Mouse (Mus musculus) right cerebral cortex, adult 18-20 months (tissue): Measurements from ENCODE around the gene Slc17a4.

Experiments used
- DNase-seq: peaks from one replicate; pipeline ENCODE4 v3.0.0; 2022; ENCODE audit warnings: mixed read lengths

The Slc17a4 gene

DNA sequence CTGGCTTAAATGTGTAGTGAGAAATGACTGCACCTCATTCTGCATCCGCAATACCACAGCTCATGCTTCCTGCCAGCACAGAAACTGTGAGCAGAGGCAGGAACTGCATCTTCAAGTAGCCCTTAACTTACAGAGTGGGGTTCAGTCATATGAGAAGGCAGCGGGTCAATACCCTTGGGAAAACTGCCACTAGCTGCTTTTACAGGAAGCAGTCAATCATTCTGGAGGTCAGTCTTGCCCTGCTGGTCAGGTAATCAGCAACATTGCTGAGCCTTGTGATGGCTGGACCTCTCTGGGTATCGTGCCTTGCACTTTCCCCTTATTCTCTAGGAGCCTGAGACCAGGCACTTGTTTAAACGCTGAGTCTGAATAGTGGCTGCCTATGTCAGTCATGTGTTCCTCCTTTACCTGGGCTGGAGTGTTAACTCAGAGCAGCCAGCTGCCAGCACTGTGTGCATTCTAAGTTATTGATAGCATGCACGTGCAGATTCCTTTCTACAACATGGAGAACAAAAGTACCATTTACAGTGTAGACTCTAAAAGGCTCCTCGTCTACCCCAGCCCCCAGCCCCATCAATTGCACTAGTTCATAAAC, 25.7 kb downstream of the Slc17a4 start:
- DNase-seq: no peak

DNA sequence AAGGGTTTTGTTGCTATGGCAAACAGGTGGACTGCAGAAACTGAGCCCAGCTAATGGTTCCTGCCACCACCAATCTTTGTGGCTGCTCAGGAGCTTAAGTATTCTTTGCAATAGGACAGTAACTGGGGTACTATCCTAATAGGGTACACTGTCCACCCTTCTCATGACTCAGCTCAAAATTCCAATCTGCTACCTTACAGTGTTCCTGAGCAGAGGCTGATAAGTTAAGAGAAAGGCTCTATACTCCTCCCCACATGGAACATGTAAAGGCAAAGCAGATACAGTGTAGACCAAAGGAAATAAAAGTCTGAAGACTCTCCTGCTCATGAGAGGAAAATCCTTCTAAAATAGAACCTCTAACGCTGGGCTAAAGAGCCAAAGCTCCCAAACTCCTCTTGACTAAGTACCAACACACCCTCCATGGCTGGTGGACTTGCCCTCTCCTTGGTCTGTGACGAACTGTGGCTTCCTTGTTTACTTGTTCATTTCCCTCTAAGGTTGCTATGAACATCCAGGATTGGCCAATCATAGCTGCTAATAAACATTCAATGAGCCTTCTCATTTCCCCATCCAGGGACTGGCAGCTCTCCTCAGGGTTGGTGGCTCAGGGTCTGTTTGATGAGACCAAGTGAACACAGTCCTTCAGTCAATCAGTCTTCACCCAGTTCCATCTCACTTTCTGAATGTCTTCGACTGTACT, 27.6 kb downstream of the Slc17a4 start:
- no peak for DNase-seq

DNA sequence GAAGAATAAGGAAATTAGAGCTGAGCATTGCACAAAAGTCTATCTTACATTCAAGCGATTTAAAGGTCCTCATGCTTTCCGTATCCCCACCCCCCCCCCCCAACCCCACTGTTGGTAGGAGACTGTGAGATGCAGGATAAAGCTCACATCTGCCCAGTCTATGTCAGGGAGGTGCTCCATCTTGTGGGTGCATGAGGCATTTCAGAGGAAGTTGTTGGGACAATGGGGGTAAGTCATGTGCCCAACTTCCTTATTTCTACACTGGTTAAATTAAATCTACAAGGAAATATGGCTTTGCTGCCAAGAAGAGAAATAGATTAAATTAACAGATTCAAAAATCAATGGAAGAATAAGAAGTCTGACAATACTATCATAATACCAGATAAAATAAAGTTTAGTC, 29.3 kb downstream of the Slc17a4 start:
- DNase-seq: no peak

DNA sequence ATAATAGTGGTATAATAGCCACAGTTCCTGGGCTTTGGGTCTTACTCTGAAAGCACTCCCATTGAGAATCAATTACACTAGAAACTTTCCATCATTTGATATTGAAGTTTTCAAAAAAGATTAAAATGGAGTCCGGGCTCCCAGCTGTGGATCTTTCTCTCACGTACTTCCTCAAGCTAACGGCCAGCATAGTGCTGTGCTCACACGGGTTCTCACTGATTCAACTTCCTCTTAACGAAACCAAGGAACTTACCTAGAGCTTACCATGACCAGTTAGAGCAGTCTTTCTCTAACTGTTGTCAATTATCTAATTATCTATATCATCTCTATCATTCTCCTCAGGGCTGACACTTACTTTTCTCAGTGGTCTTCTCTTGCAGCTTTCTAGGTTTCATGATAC, 35.2 kb downstream of the Slc17a4 start:
- no peak for DNase-seq

DNA sequence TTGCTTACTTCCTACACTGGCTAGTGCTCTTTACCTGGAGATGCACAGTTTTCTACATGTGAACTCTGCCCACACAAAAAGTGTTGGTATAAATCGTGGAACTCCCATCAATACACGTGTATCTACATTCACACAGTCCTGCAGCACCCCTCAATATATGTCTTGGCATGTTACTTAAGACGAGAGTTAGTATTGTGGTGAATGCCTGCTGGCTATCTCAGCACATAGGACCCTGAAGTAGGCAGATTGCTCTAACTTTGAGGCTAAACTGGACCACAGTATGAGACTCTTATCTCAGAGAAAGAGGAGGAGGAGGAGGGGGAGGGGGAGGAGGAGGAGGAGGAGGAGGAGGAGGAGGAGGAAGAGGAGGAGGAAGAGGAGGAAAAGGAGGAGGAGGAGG, 35.7 kb downstream of the Slc17a4 start:
- no peak for DNase-seq

DNA sequence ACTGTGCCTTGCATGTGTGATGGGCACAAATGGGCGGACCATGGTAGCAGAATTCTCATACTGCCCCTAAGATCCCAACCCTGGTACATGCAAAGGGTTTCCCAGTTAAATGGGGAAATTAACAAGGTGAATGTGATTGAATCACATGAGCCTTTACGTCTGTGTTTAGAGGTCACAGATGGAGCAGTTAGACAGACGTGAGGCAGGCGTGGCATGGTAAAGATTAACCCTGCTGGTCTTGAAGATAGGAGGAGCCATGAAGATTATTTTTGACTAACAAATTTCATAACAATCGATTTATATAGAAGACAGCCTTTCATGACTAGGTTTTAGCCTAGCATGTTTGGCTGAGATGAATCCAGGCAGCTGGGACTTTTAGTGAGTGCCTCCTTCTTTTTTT, 41.7 kb downstream of the Slc17a4 start:
- no peak for DNase-seq

DNA sequence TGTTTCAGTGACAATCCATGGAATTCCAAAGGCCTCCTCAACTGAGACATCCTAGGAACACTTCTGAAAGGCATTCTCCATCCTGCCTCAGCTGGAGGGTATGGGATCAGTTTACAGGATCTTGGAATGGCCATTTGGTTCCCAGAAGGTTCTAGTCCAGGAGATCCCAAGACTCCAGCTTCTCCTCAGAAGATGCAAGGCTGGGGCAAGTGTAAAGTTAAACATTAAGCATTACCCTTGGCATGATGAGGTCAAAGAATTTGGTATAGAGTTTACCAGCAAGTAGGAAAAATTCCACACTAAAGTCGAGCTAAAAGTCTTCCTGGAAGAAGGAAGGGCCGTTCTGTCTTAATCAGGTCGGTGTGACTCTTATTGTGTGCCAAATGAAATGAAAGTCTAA, 44.8 kb downstream of the Slc17a4 start:
- DNase-seq: no peak

DNA sequence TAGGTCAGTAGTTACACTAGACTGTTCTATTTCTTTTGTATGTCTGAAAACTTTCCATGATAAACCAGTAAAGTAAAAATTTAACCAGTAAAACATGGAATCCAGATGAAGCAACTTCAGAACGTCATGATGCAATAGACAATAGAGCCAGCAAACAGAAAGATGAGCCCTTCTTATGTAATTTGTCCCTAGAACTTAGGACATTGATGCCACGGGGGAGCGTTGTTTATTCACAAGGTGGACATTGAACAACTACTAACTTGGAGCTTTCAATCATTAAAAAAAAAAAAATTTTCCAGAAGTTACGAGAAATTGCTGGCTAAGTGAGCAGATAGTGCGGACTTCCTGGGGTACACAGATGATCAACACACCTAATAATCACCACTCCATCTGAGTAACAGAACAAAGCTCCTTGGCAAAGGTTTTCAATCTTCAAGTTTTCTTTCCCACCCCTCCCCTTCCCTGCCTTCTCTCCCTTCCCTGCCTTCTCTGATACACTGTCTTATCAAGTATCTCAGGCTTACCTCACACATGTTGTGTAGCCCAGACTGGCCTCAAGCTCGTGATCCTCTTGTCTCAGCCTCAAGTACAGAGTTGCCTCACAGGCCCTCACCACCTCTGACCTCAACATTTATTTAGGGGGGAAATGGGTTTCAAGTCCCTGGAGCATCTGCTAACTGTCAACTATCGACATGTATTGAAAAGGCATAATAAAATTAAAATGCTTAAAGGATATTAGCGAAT, 45.8 kb downstream of the Slc17a4 start:
- no peak for DNase-seq

DNA sequence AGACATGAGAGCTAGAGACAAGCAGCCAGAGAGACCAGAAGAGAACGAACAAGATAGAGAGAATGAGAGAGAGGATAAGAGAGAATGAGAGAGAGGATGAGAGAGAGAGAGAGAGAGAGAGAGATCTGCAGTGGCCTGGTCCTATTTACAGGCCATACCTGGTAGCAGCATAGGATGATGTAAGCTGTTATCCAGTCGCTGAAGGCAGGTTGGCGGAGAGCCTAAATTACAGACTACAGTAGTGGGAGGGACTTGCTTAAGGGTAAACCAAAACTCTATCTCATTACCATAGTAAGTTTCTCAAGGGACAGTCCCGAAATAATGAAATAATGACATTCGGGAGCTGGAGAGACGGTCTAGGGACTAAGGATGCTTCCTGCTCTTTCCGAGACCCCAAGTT, 47.4 kb downstream of the Slc17a4 start, which contains the start of gene Slc17a1:
Gene Slc17a1 (plus strand): TSS at position 346 of the 400 bp plus-strand sequence.
- no peak for DNase-seq

DNA sequence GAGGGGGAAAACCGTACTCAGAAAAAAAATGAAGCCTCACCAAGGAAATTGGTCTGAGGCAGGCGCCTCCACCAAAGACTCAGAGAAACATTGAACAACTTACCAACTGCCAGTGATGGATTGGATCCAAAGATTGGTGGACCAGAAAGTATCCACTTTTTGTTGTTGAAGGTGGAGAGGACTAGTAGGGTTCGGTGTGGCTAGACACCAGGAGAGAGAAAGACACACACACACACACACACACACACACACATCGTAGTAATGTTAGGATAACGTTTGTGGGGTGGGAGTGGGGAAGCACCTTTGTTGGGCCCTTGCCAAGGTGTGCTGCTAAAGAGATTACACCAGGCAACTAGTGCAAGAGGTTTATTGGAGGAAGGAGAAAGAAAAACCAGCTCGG, 47.8 kb downstream of the Slc17a4 start:
- DNase-seq: no peak

DNA sequence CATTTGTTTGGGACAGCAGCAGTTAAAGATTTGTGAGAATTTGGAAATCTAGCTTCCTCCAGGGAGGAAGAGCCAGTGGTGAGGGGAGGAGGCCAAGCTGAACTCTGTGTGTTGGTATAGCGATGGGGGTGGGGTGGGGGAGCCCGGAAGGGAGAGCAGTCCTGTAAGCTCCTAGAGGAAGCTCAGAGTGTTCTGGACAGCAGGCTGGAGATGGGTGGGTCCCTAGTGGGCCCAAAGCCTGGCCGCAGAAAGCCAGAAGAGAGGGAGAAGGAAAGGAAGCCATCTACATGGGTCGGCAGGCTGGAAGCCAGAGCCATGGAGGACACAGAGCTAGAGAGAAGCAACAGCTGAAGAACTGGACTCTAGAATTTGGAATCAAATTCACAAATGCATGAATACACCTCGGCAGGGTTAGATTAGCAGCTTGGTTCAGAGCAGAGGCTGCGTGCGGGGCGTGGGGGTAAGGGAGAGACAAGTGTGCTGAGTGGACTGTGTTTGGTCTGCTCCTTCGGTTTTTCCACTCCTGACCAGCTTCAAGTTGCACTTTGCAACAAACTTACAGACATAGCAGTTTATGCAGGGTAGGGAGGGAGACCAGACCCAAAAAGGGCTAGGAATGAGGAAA, 48.6 kb downstream of the Slc17a4 start:
- no peak for DNase-seq

DNA sequence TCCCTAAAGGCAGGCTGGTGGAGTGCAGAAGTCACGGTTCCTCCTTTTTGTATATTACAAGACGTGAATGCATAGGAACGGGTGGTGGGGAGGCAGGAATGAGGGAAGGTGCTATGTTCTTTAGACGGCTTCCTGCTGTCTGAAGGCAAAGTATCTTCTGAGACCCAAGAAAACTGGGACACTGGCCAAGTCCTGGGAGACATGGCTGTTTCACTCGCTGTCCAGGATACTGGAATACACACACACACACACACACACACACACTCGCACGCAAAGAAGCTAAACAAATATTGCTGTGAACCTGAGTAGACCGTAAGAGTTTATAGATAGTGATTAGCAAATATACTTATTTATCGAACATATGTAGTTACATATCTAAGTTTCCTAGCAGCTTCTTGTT, 50.1 kb downstream of the Slc17a4 start:
- DNase-seq: no peak

DNA sequence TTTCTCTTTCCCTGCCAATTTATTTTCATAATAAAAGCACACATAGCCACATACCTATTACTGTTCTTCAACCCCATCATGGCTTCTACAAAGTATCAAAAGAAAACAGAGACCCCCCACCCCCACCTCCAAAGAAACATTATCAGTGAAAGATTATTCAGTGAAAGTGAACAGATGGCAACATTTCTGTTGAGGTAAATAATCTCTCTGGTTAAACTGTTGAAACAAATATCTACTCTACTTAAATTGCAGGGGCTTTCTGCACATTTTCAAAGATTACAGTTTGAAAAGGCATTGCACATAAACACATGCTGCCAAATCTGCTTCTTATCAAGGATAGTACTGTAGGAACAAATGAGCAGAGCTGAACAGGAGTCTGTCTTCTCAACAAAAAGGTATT, 53.0 kb downstream of the Slc17a4 start:
- DNase-seq: no peak

DNA sequence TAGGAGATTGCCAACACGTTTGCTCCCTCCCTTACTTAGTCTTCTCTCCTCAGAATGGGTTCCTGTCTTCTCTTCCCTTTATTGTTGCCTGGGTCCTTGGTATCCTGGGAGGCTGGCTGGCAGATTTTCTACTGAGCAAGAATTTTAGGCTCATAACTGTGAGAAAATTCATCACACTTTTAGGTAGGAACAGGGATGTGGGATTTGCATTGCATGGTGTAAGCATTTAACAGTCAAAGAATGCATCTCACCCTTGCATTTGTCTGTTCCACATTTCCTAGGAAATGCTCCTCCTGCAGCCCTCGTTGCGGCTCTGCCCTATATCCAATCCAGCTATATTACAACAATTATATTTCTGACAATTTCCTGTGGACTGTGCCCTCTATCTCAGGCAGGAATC, 58.4 kb downstream of the Slc17a4 start:
- DNase-seq: peak; percentile 8

DNA sequence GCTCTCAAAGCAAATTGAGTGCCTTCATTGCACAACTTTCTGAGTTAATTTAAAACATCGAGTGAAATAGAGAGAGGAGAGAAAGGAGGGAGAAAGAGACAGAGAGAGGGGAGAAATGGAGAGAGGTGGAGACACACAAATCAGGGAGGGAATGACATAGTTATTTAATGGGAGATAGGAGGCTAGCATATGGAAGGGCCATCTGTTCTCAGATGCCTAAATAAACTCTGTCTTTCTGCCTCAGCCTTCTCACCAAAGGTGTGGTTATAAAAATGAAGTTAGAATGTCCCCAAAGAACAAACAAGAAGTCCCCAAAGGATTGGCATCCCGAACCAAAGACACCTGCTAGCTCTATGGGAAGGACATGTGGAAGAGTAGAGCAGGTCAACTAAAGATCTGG, 65.5 kb downstream of the Slc17a4 start:
- DNase-seq: peak; percentile 39
